Mouse (Mus musculus) neural tube, embryonic 15.5 days (tissue): ENCODE data around the gene Tmprss9. TPM values are rescaled to one million over a fixed set of nuclear protein-coding genes. Genes with fewer than 3 reads are reported as not detected.

Experiments used
- ATAC-seq: fragments of 200-750 bp; cut with Nextera tagmentation; 2 replicates; pipeline ENCODE4 v1.8.0; 2017; ENCODE audit warnings: mild to moderate bottlenecking, moderate TSS enrichment, moderate library complexity; ENCODE audit not compliant: low FRiP score
- H3K27ac ChIP-seq: fragments of 300-500 bp; sonication (generic); replicated peaks from 2 replicates; pipeline ENCODE4 v1.5.1; 2015; ENCODE audit warnings: mild to moderate bottlenecking, inconsistent platforms
- H3K27me3 ChIP-seq: fragments of 300-500 bp; sonication (generic); replicated peaks from 2 replicates; pipeline ENCODE4 v1.6.1; 2015; ENCODE audit warnings: inconsistent platforms
- H3K36me3 ChIP-seq: fragments of 300-500 bp; sonication (generic); 2 replicates; pipeline ENCODE4 v1.6.1; 2015; ENCODE audit warnings: inconsistent platforms
- H3K4me1 ChIP-seq: fragments of 300-500 bp; sonication (generic); 2 replicates; pipeline ENCODE4 v1.6.1; 2015; ENCODE audit warnings: inconsistent platforms
- H3K4me2 ChIP-seq: fragments of 300-500 bp; sonication (generic); 2 replicates; pipeline ENCODE4 v1.6.1; 2015; ENCODE audit warnings: inconsistent platforms, mild to moderate bottlenecking, moderate library complexity
- H3K4me3 ChIP-seq: fragments of 300-500 bp; sonication (generic); replicated peaks from 2 replicates; pipeline ENCODE4 v1.5.1; 2015; ENCODE audit warnings: mild to moderate bottlenecking, inconsistent platforms
- H3K9ac ChIP-seq: fragments of 300-500 bp; sonication (generic); replicated peaks from 2 replicates; pipeline ENCODE4 v1.6.1; 2015; ENCODE audit warnings: mild to moderate bottlenecking, inconsistent platforms
- H3K9me3 ChIP-seq: fragments of 300-500 bp; sonication (generic); replicated peaks from 2 replicates; pipeline ENCODE4 v1.6.1; 2016; ENCODE audit warnings: inconsistent platforms
- WGBS: fragments of 180-500 bp; shearing (Covaris S2); methylation state at CpG from one replicate; pipeline ENCODE4 v1.1.7; 2015; ENCODE audit warnings: mixed read lengths; 5-methylcytosine and 5-hydroxymethylcytosine counted together
- polyA plus RNA-seq: library from polyadenylated mRNA; unstranded; fragments of >200 nt; fragmentation: Nextera tagmentation; extraction: Ambion mirVana; gene quantifications from 2 replicates; pipeline ENCODE4 v1.2.1, GENCODE M21; 2015

The Tmprss9 gene
- polyA plus RNA-seq, 1 experiment from 2014 or later = 0.35 TPM

DNA sequence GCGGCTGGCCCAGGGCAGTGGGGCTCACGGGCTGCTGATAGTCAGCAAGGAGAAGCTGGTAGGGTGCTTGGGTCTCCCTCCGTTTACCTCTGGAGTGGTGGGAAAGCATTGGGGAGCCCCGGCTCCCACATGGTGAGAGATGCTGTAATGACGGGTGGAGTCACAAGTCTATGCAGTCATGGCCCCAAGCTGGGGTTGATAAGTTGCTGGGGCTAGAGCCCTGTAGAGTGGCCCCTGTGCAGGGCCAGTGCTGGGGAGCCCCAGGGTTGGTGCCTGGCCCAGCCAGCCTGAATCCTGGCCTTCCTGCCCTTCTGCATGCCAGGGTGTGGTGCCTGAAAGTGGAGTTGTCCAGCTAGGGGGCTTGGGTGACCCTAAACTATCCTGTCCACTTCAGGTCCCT is 9.3 kb upstream of the Tmprss9 start:
- no peak for ATAC-seq

DNA sequence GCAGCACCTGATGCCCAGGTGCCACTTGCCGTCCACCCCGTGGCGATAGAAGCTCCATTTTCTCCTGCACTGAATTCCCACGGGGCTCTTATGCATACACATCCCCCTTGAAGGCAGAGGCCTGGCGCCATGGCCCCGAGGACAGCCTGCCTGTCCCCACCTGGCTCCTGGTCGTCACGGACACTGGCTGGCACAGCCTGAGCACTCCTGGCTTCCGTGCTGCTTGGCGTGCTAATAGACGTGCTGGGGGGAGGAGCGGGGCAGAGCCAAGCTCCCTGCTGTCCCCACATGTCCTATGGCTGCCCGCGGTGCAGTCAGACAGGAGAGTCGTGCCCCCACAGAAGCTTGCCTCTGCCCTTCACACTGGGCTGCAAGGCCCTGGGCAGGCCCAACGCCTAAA is 7.2 kb upstream of the Tmprss9 start:
- Histone ChIP-seq H3K27me3 (no peaks in the 10 kb centered on the region), H3K4me3 (no peak overlapping the region), H3K9ac (no peak overlapping the region), H3K4me2 (no peak overlapping the region), H3K27ac (no peak overlapping the region), H3K9me3 (no peaks in the 10 kb centered on the region), H3K36me3 (peaks cover 65% of the 10 kb centered on the region), H3K4me1 (no peaks in the 10 kb centered on the region)
- WGBS = 67% methylated on average over 16 of the region's 16 CpGs
- ATAC-seq = no peak

More for the DNA sequence above, 9.3 kb upstream of the Tmprss9 start:
- H3K36me3 ChIP-seq = peaks cover 55% of the 10 kb centered on the region
- H3K4me1 ChIP-seq = peaks cover 15% of the 10 kb centered on the region
- H3K9ac ChIP-seq = no peak overlapping the region
- no peak overlapping the region for H3K27ac ChIP-seq
- H3K4me2 ChIP-seq = no peak overlapping the region
- H3K4me3 ChIP-seq = no peak overlapping the region
- no peaks in the 10 kb centered on the region for H3K9me3 ChIP-seq
- 96% methylated on average over 5 of the region's 5 CpGs for WGBS
- no peaks in the 10 kb centered on the region for H3K27me3 ChIP-seq

DNA sequence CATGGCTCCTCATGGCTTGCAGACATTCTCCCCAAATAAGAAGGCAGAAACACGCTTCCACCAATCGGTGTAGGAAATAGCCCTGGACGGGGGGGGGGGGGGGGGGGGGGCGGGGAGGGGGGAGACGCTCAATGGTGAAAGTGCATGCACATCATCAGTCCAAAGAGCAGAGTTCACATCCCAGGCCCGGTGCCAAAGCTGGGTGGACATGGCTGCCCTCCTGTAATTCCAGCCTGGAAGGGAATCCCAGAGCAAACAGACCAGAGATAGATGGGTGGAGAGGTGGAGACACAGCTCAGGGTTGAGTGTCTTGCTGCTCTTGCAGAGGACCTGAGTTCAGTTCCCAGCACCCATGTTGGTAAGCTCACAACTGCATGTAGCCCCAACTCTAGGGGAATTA is 655 bp upstream of the Tmprss9 start:
- H3K9ac ChIP-seq = no peak overlapping the region
- H3K9me3 ChIP-seq = no peaks in the 10 kb centered on the region
- no peak overlapping the region for H3K4me2 ChIP-seq
- WGBS = 84% methylated on average over 4 of the region's 6 CpGs
- no peak for ATAC-seq
- peaks cover 21% of the 10 kb centered on the region for H3K36me3 ChIP-seq
- no peak overlapping the region for H3K27ac ChIP-seq
- H3K4me1 ChIP-seq = no peaks in the 10 kb centered on the region
- no peaks in the 10 kb centered on the region for H3K27me3 ChIP-seq
- H3K4me3 ChIP-seq = no peak overlapping the region

DNA sequence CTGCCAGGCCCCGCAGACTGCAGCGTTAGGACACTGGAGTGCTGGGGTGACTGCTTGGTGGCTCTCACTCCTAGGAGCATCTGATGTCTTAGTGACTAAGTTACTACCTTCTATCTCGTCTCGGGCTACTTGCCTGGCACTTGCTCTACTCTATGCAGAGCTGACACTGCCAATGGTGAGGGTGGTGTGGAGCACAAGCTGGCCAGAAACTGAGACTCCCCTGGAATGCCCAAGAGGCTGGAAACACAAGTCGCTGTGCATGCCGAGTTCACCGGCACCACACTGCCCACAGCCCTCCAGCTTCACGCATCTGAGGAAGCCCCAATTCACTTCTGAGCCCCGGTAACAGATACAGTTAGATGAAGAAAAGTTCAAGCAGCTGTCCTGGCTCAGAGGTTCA is 2.4 kb downstream of the Tmprss9 start:
- no peak for ATAC-seq
- 76% methylated on average over 9 of the region's 9 CpGs for WGBS
- Histone ChIP-seq H3K4me2 (no peak overlapping the region), H3K9me3 (no peaks in the 10 kb centered on the region), H3K4me1 (0 out of 2 replicates have a peak, but pooled peaks cover 2% of the 10 kb centered on the region), H3K27me3 (no peaks in the 10 kb centered on the region), H3K4me3 (no peak overlapping the region), H3K9ac (no peak overlapping the region), H3K36me3 (no peaks in the 10 kb centered on the region), H3K27ac (no peak overlapping the region)

DNA sequence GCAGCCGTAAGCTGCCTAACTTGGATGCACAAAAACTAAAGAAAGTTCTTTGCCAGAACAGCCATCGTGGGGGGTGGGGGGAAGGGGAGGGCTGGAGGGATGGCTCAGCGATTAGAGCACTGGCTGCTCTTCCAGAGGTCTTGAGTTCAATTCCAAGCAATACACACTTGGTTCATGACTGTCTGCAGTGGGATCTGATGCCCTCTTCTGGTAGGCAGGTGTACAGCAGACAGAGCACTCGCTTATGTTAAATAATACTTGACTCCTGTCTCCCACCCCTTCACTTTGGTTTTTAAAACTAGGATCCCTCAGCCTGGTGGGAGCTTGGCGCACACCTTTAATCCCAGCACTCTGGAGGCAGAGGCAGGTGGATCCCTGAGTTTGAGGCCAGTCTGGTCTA is 4.4 kb downstream of the Tmprss9 start:
- WGBS = 30% methylated on average over 5 of the region's 5 CpGs
- Histone ChIP-seq H3K27me3 (no peaks in the 10 kb centered on the region), H3K9me3 (no peaks in the 10 kb centered on the region), H3K9ac (no peak overlapping the region), H3K4me1 (0 out of 2 replicates have a peak, but pooled peaks cover 2% of the 10 kb centered on the region), H3K36me3 (no peaks in the 10 kb centered on the region), H3K4me3 (no peak overlapping the region), H3K27ac (no peak overlapping the region), H3K4me2 (no peak overlapping the region)
- no peak for ATAC-seq

DNA sequence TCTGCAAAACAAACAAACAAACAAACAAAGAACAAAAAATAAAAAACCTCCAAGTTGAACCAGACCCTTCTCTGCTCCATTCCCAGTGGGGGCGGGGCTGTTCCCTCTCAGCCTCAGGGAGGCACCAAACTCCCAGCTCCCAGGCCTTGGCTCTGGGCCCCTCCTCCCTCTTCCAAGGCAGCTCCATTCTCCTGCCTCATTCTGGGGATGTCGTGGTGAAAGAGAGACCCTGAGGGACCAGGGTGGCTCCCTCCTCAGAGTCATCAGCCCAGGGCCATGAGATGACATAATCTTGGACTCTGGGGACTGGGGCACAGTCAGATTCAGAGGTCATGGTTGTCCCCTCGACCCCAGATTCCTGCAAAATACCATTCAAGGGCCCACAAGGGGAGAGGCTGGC is 4.9 kb downstream of the Tmprss9 start:
- H3K27ac ChIP-seq = no peak overlapping the region
- H3K9ac ChIP-seq = no peak overlapping the region
- H3K4me2 ChIP-seq = no peak overlapping the region
- H3K27me3 ChIP-seq = no peaks in the 10 kb centered on the region
- 0 out of 2 replicates have a peak, but pooled peaks cover 2% of the 10 kb centered on the region for H3K4me1 ChIP-seq
- 26% methylated on average over 3 of the region's 3 CpGs for WGBS
- no peaks in the 10 kb centered on the region for H3K9me3 ChIP-seq
- H3K4me3 ChIP-seq = no peak overlapping the region
- H3K36me3 ChIP-seq = no peaks in the 10 kb centered on the region
- no peak for ATAC-seq

DNA sequence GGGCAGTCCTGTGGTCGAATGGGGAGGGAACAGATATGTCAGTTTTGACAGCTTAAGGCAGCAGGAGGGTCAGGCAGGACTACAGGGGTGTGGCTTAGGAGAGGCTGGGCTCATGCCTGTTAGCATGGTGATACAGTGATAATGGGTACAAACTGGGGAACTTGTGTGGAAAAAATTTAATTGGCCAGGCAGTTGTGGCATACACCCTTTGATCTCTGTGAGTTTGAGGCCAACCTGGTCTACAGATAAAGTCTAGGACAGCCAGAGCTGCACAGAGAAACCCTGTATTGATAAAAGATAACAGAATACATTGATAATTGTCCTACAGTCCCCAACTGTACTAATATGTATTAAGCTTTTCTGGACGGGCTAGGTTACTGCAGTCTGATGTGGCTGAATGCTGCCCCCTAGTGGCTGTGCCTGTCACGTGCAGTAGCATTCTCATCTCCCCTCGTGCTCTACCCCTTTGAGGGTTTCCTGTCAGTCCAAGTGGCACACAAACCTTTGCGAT is 8.5 kb downstream of the Tmprss9 start:
- no peak overlapping the region for H3K4me3 ChIP-seq
- H3K27ac ChIP-seq = no peak overlapping the region
- H3K27me3 ChIP-seq = no peaks in the 10 kb centered on the region
- no peaks in the 10 kb centered on the region for H3K9me3 ChIP-seq
- H3K4me1 ChIP-seq = 0 out of 2 replicates have a peak, but pooled peaks cover 2% of the 10 kb centered on the region
- WGBS = 18% methylated on average over 5 of the region's 5 CpGs
- no peak for ATAC-seq
- H3K9ac ChIP-seq = no peak overlapping the region
- no peak overlapping the region for H3K4me2 ChIP-seq
- no peaks in the 10 kb centered on the region for H3K36me3 ChIP-seq

DNA sequence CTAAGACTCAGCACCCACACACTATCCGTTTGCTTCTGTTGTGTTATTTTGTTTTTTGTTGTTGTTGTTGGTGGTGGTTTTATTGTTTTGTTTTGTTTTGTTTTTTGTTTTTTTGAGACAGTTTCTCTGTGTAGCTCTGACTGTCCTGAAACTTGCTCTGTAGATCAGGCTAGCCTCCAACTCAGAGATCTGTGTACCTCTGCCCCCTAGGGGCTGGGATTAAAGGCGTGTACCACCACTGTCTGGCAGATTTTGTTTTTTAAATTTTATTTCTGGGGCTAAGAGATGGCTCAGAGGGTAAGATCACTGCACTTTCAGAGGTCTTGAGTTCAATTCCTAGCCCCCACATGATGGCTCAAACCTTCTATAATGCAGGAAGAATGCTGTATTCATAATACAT is 9.3 kb downstream of the Tmprss9 start:
- ATAC-seq = no peak
- H3K27me3 ChIP-seq = no peaks in the 10 kb centered on the region
- WGBS = 70% methylated on average over 2 of the region's 2 CpGs
- H3K9me3 ChIP-seq = no peaks in the 10 kb centered on the region
- no peak overlapping the region for H3K4me2 ChIP-seq
- H3K27ac ChIP-seq = no peak overlapping the region
- H3K36me3 ChIP-seq = no peaks in the 10 kb centered on the region
- H3K9ac ChIP-seq = no peak overlapping the region
- no peak overlapping the region for H3K4me3 ChIP-seq
- 0 out of 2 replicates have a peak, but pooled peaks cover 2% of the 10 kb centered on the region for H3K4me1 ChIP-seq

DNA sequence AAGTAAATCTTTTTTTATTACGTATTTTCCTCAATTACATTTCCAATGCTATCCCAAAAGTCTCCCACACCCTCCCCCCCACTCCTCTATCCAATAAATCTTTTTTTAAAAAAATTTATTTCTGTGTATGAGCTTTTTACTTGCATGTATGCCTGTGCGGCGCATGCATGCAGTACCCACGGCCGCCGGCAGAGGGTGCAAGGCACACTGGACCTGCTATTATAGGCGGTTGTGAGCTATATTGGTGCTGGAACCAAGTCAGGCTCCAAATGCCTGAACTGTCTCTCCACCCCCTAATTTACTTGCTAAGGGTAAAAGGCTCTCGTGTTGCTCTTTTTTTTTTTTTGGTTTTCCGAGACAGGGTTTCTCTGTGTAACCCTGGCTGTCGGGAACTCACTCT is 9.7 kb downstream of the Tmprss9 start:
- H3K4me1 ChIP-seq = no peaks in the 10 kb centered on the region
- H3K36me3 ChIP-seq = no peaks in the 10 kb centered on the region
- H3K4me3 ChIP-seq = no peak overlapping the region
- no peak overlapping the region for H3K9ac ChIP-seq
- no peak overlapping the region for H3K4me2 ChIP-seq
- H3K9me3 ChIP-seq = no peaks in the 10 kb centered on the region
- no peaks in the 10 kb centered on the region for H3K27me3 ChIP-seq
- 28% methylated on average over 10 of the region's 10 CpGs for WGBS
- H3K27ac ChIP-seq = no peak overlapping the region
- no peak for ATAC-seq

DNA sequence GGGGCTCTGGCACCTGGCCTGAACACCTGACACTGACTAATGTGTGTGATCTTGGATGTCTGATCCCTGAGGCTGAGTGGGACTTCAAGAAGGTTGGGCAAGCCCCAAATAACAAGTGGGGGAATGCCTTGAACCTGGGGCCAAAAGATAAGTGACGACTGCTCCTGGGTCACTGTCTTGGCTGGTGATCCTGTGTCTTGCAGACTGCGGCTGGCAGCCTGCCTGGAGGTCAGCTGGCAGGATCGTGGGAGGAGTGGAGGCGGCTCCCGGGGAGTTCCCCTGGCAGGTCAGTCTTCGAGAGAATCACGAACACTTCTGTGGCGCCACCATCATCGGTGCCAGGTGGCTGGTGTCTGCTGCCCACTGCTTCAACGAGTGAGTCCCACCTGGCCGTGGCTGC is 15.5 kb downstream of the Tmprss9 start:
- Histone ChIP-seq H3K27ac (no peak overlapping the region), H3K9ac (no peak overlapping the region), H3K9me3 (no peaks in the 10 kb centered on the region), H3K4me1 (no peaks in the 10 kb centered on the region), H3K4me2 (no peak overlapping the region), H3K36me3 (no peaks in the 10 kb centered on the region), H3K27me3 (peaks cover 23% of the 10 kb centered on the region), H3K4me3 (no peak overlapping the region)
- ATAC-seq = no peak
- 72% methylated on average over 11 of the region's 11 CpGs for WGBS

DNA sequence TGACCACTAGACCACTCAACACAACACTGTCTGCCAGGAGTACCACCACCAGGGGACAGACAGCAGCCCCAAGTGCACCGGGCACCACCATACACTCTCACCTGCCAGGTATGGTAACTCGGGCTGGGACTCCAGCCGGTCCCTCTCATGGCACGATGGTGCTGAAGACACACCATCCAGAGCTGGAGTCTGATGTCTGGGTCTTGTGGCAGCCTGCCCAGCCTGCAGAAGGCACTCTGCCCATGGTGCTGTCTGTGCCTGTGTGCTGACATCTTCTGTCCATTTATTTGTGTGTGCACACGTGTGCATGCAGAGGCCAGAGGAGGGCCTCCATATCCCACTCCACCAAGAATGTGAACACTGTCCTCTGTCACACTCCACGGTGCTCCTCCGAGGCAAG is 23.5 kb downstream of the Tmprss9 start:
- WGBS = 89% methylated on average over 7 of the region's 7 CpGs
- Histone ChIP-seq H3K4me1 (peaks cover 24% of the 10 kb centered on the region), H3K9ac (no peak overlapping the region), H3K9me3 (no peaks in the 10 kb centered on the region), H3K4me3 (no peak overlapping the region), H3K36me3 (no peaks in the 10 kb centered on the region), H3K4me2 (no peak overlapping the region), H3K27me3 (no peaks in the 10 kb centered on the region), H3K27ac (no peak overlapping the region)
- no peak for ATAC-seq

DNA sequence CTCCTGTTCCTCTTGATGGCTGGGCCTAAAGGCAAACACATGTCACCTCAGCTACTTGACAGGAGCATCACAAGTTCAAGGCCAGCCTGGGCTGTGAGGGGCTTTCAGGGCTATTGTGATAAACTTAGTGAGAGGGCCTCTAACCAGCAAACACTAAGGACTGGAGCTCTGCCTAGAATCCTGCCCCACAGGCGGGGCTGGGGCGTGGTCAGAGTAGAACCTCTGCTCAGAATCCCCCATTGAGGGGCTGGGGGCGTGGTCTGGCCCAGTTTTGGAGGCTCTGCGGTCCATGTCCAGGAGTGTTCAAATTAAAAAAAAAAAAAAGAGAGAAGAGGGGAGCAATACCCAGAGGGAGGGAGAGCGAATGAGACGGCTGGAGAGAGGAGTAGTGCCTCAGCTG is 24.0 kb downstream of the Tmprss9 start:
- no peak overlapping the region for H3K9ac ChIP-seq
- 89% methylated on average over 6 of the region's 6 CpGs for WGBS
- peaks cover 24% of the 10 kb centered on the region for H3K4me1 ChIP-seq
- no peaks in the 10 kb centered on the region for H3K9me3 ChIP-seq
- H3K27ac ChIP-seq = no peak overlapping the region
- no peaks in the 10 kb centered on the region for H3K36me3 ChIP-seq
- H3K4me2 ChIP-seq = no peak overlapping the region
- H3K4me3 ChIP-seq = no peak overlapping the region
- no peak for ATAC-seq
- H3K27me3 ChIP-seq = no peaks in the 10 kb centered on the region
